Mouse (Mus musculus) liver, embryonic 16.5 days (tissue): Measurements from ENCODE around the gene Cpne5. TPM values are rescaled to one million over a fixed set of nuclear protein-coding genes. Genes with fewer than 3 reads are reported as not detected.
A peak's percentile ranks its signal among the peaks of the same experiment; 100 is the strongest.

Source experiments
- ATAC-seq: fragments of 200-750 bp; cut with Nextera tagmentation; 2 replicates; pipeline ENCODE4 v1.8.0; 2017; ENCODE audit warnings: low read depth, mild to moderate bottlenecking, moderate number of reproducible peaks, moderate library complexity
- H3K27ac ChIP-seq: fragments of 300-500 bp; sonication (generic); 2 replicates; pipeline ENCODE4 v1.5.1; 2014; ENCODE audit warnings: mild to moderate bottlenecking, low read length
- H3K27me3 ChIP-seq: fragments of 300-500 bp; sonication (generic); 2 replicates; pipeline ENCODE4 v1.6.1; 2014; ENCODE audit warnings: low read depth, low read length, mixed read lengths; ENCODE audit not compliant: control insufficient read depth, insufficient read depth
- H3K36me3 ChIP-seq: fragments of 300-500 bp; sonication (generic); 2 replicates; pipeline ENCODE4 v1.6.1; 2014; ENCODE audit warnings: mild to moderate bottlenecking; ENCODE audit not compliant: control insufficient read depth, insufficient read depth
- H3K4me1 ChIP-seq: fragments of 300-500 bp; sonication (generic); 2 replicates; pipeline ENCODE4 v1.6.1; 2014; ENCODE audit warnings: low read depth, low read length, mixed read lengths; ENCODE audit not compliant: control insufficient read depth
- H3K4me2 ChIP-seq: fragments of 300-500 bp; sonication (generic); 2 replicates; pipeline ENCODE4 v1.6.1; 2014; ENCODE audit warnings: low read depth, low read length, mixed read lengths
- H3K4me3 ChIP-seq: fragments of 300-500 bp; sonication (generic); 2 replicates; pipeline ENCODE4 v1.5.1; 2014; ENCODE audit warnings: low read depth, mild to moderate bottlenecking, low read length
- H3K9ac ChIP-seq: fragments of 300-500 bp; sonication (generic); 2 replicates; pipeline ENCODE4 v1.6.1; 2014; ENCODE audit warnings: low read depth, low read length
- H3K9me3 ChIP-seq: fragments of 300-500 bp; sonication (generic); replicated peaks from 2 replicates; pipeline ENCODE4 v1.6.1; 2016; ENCODE audit warnings: low read length; ENCODE audit not compliant: control insufficient read depth
- WGBS: fragments of 180-500 bp; shearing (Covaris S2); extraction: QIAGEN DNeasy Blood & Tissue Kit; methylation state at CpG from one replicate; pipeline ENCODE4 v1.1.7; 2014; ENCODE audit not compliant: insufficient replicate concordance; 5-methylcytosine and 5-hydroxymethylcytosine counted together
- polyA plus RNA-seq: library from polyadenylated mRNA; unstranded; fragments of >200 nt; fragmentation: Nextera tagmentation; extraction: Ambion mirVana; gene quantifications from 2 replicates; pipeline ENCODE4 v1.2.1, GENCODE M21; 2015

Cpne5 gene
- polyA plus RNA-seq, 1 experiment from 2014 or later = 0.24 TPM

DNA sequence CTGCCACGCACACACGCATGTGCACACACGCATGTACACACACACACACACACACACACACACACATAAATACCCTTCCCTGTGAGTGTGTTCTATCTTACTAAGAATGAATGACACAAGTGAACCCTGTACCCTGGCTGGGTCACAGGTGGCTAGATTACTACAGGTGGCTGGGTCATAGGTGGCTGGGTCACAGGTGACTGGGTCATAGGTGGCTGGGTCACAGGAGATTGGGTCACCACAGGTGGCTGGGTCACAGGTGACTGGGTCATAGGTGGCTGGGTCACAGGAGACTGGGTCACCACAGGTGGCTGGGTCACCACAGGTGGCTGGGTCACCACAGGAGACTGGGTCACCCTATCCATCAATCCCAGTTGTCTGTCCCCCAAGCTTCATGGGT lies 27.9 kb downstream of the Cpne5 start:
- Histone ChIP-seq H3K4me2 (no peak overlapping the region), H3K36me3 (no peaks in the 10 kb centered on the region), H3K4me3 (no peak overlapping the region), H3K27ac (no peak overlapping the region), H3K4me1 (no peaks in the 10 kb centered on the region), H3K9ac (no peak overlapping the region), H3K27me3 (no peaks in the 10 kb centered on the region), H3K9me3 (no peaks in the 10 kb centered on the region)
- peak; percentile 47; the same call in 1 of the 2 replicates for ATAC-seq
- WGBS = 78% methylated on average over 3 of the region's 3 CpGs

DNA sequence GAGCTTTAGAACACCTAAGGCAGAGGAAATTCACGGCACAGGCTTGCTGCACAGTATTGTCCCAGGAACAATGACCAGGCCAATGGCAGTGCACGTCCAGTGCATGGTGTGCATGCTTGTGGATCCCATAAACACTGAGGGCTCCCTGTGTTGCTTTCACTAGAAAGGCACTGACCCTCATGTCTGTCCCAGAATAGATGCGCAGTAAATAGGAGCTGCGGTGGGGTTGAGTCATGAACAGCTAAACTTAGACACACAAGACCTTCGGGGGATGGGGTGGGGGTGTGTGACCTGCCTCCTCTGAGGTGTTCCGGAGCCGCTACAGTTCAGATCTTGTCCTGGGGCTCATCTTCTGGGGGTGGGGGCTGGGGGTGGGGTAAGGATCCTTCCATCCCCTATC lies 31.9 kb downstream of the Cpne5 start:
- Histone ChIP-seq H3K9me3 (no peaks in the 10 kb centered on the region), H3K36me3 (no peaks in the 10 kb centered on the region), H3K4me3 (no peak overlapping the region), H3K9ac (no peak overlapping the region), H3K4me2 (no peak overlapping the region), H3K27ac (no peak overlapping the region), H3K4me1 (no peaks in the 10 kb centered on the region), H3K27me3 (no peaks in the 10 kb centered on the region)
- 73% methylated on average over 7 of the region's 7 CpGs for WGBS
- no peak for ATAC-seq

DNA sequence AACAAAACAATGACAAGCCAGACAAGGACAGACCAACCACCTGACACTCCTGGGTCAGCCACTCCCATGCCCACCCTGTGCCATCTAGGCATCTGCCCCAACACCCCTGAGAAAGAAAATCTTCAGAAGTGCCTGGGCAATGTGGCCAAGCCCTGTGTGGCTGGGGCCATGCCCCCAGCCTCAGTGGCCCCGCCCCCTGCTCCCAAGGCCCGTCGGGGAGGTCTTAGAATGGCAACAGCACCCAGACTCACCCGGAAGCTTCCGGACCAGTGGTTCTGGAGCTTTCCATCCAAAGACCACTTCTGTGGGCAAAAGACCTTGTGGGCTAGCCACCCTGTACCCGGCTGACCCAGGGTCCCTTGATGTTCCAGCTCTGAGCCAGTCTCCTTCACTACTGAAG lies 35.4 kb downstream of the Cpne5 start:
- ATAC-seq = no peak

DNA sequence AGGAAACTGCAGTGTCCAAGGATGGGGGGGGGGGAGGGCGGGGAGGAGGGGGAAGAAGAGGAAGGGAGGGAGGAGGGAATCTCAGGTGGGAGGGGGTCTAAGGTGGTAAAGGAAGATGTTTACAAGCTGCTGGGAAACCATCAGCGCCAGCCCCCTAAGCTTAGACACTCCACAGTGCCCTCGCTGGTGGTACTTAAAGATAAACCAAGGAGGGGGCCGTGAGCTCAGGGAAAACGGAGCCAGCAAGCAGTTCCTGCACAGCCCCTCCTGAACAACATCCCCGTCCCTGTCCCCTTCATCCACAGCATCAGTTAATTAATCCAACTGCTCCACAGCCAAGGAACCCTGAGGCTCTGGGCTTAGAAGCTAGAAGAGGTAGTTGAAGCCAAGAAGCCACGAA lies 38.1 kb downstream of the Cpne5 start:
- WGBS = 47% methylated on average over 6 of the region's 7 CpGs
- Histone ChIP-seq H3K36me3 (no peaks in the 10 kb centered on the region), H3K4me2 (no peak overlapping the region), H3K9ac (no peak overlapping the region), H3K27ac (no peak overlapping the region), H3K9me3 (no peaks in the 10 kb centered on the region), H3K4me1 (no peaks in the 10 kb centered on the region), H3K27me3 (no peaks in the 10 kb centered on the region), H3K4me3 (no peak overlapping the region)
- ATAC-seq = no peak

More for the DNA sequence above, 35.4 kb downstream of the Cpne5 start:
- Histone ChIP-seq H3K4me3 (no peak overlapping the region), H3K27me3 (no peaks in the 10 kb centered on the region), H3K4me2 (no peak overlapping the region), H3K9me3 (no peaks in the 10 kb centered on the region), H3K9ac (no peak overlapping the region), H3K4me1 (no peaks in the 10 kb centered on the region), H3K36me3 (no peaks in the 10 kb centered on the region), H3K27ac (no peak overlapping the region)
- 62% methylated on average over 6 of the region's 6 CpGs for WGBS

DNA sequence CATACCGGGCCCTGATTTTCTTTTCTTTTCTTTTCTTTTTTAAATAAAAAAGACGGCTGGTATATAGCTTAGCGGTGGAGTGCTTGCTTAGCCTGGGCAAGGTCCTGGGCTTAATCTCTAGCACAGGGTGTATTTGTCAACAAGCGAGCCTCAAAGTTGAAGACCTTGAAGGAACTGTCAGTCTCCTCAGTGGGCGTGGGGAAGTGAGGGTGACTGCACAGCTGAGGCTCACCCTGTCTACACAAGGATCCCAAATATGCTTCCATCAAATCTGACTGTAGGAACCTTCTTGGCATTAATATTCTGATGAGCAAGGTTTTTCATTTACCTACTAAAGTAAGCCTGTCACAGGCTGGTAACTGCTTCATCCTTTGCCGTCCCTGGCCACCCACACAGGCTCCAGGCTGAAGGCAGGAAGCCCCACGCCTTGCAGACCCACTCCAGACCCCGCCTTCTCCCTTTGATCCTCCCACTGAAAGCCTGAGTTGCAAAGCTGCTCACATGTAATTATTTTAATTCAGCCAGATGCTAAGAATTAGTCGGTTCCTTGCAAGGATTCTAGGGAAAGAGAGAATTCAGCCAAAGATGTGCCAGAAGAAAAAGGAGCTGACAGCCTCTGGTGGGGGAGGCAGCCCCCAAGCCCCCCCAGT lies 38.7 kb downstream of the Cpne5 start:
- H3K9me3 ChIP-seq = no peaks in the 10 kb centered on the region
- no peak overlapping the region for H3K27ac ChIP-seq
- no peak overlapping the region for H3K4me3 ChIP-seq
- H3K36me3 ChIP-seq = no peaks in the 10 kb centered on the region
- H3K4me2 ChIP-seq = no peak overlapping the region
- H3K9ac ChIP-seq = no peak overlapping the region
- WGBS = 26% methylated on average over 9 of the region's 9 CpGs
- H3K4me1 ChIP-seq = no peaks in the 10 kb centered on the region
- no peaks in the 10 kb centered on the region for H3K27me3 ChIP-seq
- ATAC-seq = no peak

DNA sequence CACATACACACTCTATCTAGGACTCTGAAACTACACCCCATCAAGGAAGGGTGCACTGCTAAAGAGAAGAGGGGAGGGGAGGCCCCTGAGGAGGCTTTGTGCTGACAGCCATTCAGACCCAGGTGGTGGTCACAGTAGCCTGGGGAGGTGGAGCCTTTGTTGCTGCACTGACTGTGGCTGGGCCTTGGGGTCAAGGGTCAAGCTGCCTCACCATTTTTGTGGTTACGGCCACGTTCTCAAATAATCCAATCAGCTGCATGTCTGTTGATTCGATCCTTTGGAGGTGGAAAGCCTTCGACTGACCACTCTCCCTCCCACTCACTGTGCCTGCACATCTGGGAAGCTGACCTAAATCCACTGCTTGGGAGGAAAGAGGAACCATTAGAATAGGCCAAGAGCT lies 42.4 kb downstream of the Cpne5 start:
- Histone ChIP-seq H3K36me3 (no peaks in the 10 kb centered on the region), H3K9me3 (no peaks in the 10 kb centered on the region), H3K27me3 (no peaks in the 10 kb centered on the region), H3K4me2 (no peak overlapping the region), H3K4me3 (no peak overlapping the region), H3K4me1 (no peaks in the 10 kb centered on the region; the same call in 1 of the 2 replicates), H3K27ac (no peak overlapping the region), H3K9ac (no peak overlapping the region)
- WGBS = 60% methylated on average over 4 of the region's 4 CpGs
- no peak for ATAC-seq

DNA sequence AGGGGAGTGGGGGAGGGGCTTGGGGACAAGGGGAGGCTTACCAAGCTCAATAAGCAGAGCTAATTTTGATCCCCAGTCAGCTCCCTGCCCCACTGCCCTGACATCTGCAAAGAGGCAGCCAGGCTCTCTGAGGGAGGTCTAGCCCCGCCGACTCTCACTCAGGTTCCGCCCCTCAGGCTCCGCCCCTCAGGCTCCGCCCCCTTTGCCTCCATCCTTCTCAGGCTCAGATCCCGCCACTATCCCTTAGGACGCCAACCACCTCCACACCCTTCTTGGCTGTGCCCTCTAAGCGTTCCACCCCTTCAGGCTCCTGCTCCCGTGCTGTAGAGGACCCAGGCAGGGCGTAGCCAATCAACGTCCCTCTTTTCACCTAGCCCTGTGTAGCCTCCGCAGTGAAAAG lies 49.0 kb downstream of the Cpne5 start:
- 12% methylated on average over 12 of the region's 12 CpGs for WGBS
- Histone ChIP-seq H3K4me2 (no peak overlapping the region), H3K27me3 (peaks cover 6% of the 10 kb centered on the region), H3K9me3 (no peaks in the 10 kb centered on the region), H3K36me3 (no peaks in the 10 kb centered on the region), H3K9ac (no peak overlapping the region), H3K4me1 (no peaks in the 10 kb centered on the region; the same call in 1 of the 2 replicates), H3K27ac (no peak overlapping the region), H3K4me3 (no peak overlapping the region)
- no peak for ATAC-seq

DNA sequence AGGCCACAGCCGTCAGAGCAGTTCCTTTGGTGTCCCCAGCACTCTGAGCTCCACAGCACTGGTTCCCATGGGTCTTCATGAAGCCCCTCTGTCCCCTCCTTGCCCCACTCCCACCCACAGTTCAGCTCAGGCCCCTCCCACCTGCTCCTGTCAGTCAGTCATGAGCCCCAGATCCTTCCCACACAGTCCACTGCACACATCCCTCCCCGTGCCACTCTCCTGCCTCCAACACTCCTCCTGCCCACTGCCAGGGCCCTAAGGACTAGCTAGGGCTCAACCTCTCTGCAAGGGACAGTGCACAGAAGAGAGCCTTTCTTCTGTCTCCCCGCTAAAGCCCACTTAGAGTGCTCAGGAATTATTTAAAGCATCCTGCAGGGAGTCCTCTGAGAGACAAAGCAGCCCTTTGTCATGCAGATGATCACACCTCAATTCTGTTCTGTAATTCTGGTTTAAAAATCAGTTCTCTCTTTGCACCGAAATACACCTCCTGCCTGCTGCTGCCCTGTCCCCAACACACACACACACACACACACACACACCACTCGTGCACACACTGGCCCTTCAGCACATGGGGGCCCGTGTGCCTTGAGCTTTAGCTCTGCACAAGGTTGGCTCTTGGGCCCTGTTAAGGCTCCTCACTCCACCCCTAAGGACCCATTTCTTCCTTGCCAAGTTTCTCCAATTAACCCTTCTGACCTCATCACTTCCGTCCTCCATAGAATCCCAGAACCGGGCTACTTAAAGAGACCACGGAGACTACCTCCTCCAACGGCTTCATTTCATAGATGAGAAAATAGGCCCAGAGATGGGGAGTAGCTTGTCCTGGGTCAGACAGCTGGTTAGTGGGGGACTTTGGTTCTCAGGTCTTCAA lies 50.7 kb downstream of the Cpne5 start:
- Histone ChIP-seq H3K4me3 (no peak overlapping the region), H3K9ac (no peak overlapping the region), H3K27ac (no peak overlapping the region), H3K4me1 (no peaks in the 10 kb centered on the region), H3K9me3 (no peaks in the 10 kb centered on the region), H3K4me2 (no peak overlapping the region), H3K36me3 (no peaks in the 10 kb centered on the region), H3K27me3 (peaks cover 6% of the 10 kb centered on the region)
- WGBS = 51% methylated on average over 10 of the region's 10 CpGs
- ATAC-seq = no peak

DNA sequence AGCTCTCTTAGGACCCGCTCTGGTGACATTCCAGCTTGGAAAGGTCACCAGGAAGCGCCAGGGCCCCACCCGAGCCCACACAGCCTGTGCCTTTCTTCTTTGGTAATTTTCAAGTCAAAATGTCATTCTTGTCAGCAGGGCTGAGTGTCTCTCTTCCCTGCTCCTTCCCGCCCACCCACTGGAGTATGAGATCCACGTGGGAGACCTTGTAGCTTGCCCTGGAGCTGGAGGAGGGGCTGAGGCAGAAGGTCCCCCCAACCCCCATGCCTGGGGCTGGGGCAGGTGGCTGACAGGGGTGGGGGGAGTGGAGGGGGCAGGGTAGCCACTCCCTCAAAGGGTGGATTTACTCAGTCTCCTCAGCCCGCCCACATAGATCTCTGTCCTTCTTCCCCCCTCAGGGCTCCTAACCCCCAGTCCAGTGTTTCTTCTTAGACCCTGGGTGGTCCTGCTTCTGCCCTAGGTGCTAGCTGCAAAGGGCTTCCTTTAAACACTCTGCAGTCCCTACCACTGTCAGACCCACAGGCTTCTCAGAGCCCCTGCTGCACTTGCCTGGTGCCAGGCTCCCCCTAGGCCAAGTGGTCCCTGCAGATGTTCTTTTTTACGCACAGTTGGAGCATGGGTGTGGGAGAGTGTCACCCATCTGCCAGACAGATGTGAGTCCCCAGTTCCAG lies 52.5 kb downstream of the Cpne5 start:
- H3K9ac ChIP-seq = no peak overlapping the region
- no peaks in the 10 kb centered on the region for H3K36me3 ChIP-seq
- H3K9me3 ChIP-seq = no peaks in the 10 kb centered on the region
- peaks cover 6% of the 10 kb centered on the region for H3K27me3 ChIP-seq
- H3K4me1 ChIP-seq = no peaks in the 10 kb centered on the region
- no peak for ATAC-seq
- WGBS = 53% methylated on average over 7 of the region's 7 CpGs
- H3K4me2 ChIP-seq = no peak overlapping the region
- no peak overlapping the region for H3K27ac ChIP-seq
- H3K4me3 ChIP-seq = no peak overlapping the region
